8 mouse cellular contexts compared by ENCODE assay signal in the genomic region with DNA sequence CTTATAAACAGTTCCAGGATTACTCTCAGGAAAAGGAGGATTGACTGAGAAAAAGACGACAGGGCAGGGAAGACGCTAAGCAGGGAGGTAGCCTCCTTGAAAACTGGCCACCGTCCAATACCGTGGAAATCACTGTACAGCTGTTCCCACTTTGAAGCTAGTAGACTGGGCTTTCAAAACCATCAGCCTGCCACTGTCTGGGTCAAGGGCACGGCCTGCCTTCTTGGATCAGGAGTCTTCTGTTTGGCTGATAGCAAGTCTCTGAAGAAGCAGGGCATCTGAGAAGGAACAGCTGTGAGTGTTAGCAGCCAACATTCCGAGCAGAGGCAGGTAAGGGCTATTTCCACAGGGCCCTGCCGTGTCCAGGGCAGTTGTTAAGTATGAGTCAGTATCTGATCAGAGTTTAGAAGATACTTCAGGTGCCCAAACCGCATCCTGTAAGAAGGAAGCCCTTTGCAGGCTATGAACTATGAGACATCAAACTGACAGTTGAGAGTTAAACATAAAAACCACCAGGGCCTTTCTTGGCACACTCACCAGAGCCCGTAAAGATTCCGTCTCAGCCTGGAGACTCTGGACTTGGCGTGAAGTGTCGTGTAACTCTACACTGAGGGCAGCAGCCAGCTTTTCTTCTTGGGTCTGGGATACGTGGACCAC. TPM values are rescaled to one million over a fixed set of nuclear protein-coding genes. Genes with fewer than 3 reads are reported as not detected.
DNase-seq lines count a peak whose midpoint lies in the region; ATAC-seq and TF ChIP-seq lines count a peak whose summit lies in the region.
"Had no signal": no experiment of that assay in that cellular context is flagged by ENCODE, and none has a peak within 500 bp of the region (broad histone marks: within the 10 kb centered on the region; RNA-seq: fewer than 3 reads in every experiment).

No protein-coding gene starts in this region.

- 10% methylated on average over 13 of the region's 13 CpGs for WGBS in lung, embryonic 15.5 days
- WGBS in lung, adult 2 months = 23% methylated on average over 13 of the region's 13 CpGs

- H3K4me2 ChIP-seq in lung, embryonic 15.5 days = no peak overlapping the region

- ATAC-seq in lung, embryonic 15.5 days (ENCODE audit: borderline replicate concordance, extremely low read depth, low FRiP score, low TSS enrichment) = peak; percentile 48; the same call in 1 of the 2 replicates

- intact Hi-C loops in gastrocnemius, postnatal 36 days (cut with DNase I) = loop anchor here (5.0 kb wide), 1 partner anchor 35 kb away; no protein-coding TSS in a partner anchor

- peaks cover 19% of the 10 kb centered on the region for H3K4me1 ChIP-seq in lung, embryonic 15.5 days
- peaks cover 6% of the 10 kb centered on the region for H3K4me1 ChIP-seq in lung, adult 2 months (ENCODE audit: control insufficient read depth, insufficient read depth, low read length)

- TF ChIP-seq CTCF in lung, adult 2 months (IDR thresholded peaks at IDR 0.05; ENCODE audit: insufficient read depth, low read length) = no peak

- H3K9me3 ChIP-seq in lung, embryonic 15.5 days = no peaks in the 10 kb centered on the region

- H3K36me3 ChIP-seq in lung, embryonic 15.5 days = no peaks in the 10 kb centered on the region

- DNase-seq in lung, adult 2 months = no peak
- peak; percentile 36 to 47 for DNase-seq in adrenal gland, postnatal 36 days
- DNase-seq in gastrocnemius, postnatal 36 days = peak; percentile 26 to 52
- peak; percentile 18 for DNase-seq in ovary, postnatal 14 days (ENCODE audit: low spot score)
- DNase-seq in frontal cortex, postnatal 10 days (ENCODE audit: low spot score in 2 of 2) = no peak
- no peak for DNase-seq in cerebellum, postnatal 14 days

- H3K27ac ChIP-seq in lung, embryonic 15.5 days = peak overlapping the region; percentile 68
- H3K27ac ChIP-seq: macrophage had no signal

- no peaks in the 10 kb centered on the region for H3K27me3 ChIP-seq in lung, embryonic 15.5 days

- H3K9ac ChIP-seq in lung, embryonic 15.5 days = no peak overlapping the region

- H3K4me3 ChIP-seq in lung, embryonic 15.5 days = no peak overlapping the region
- H3K4me3 ChIP-seq in lung, adult 2 months (replicated peaks; ENCODE audit: extremely low read depth, low read depth, low read length) = no peak overlapping the region

- no peak for TF ChIP-seq POLR2A in lung, adult 2 months (IDR thresholded peaks at IDR 0.05; ENCODE audit: borderline replicate concordance, extremely low read depth, low read depth, low read length)

RNA-seq across cellular contexts. Expression of gene Bfsp2, which starts 48.0 kb away (rescaled TPM):
- polyA plus RNA-seq in lung, embryonic 15.5 days (2015; fragmentation: Nextera tagmentation; extraction: Ambion mirVana) = 0.64 TPM in 1 of 2 replicates, not detected in the other
- 0.23 and 0.33 TPM in 2 replicates for polyA plus RNA-seq in lung, adult 2 months (2012; rRNA removed)
- not detected for total RNA-seq in adrenal gland, postnatal 36 days (2021)
- total RNA-seq in gastrocnemius, postnatal 36 days (2021) = under 1 TPM; 0.35 to 0.71 TPM
- polyA plus RNA-seq: macrophage had no signal

Comparison
In these comparisons a context has a peak if more than half of its experiments do, and no peak if none do; other contexts are left out.
1. DNase-seq: peak in adrenal gland, postnatal 36 days (2 of 2), gastrocnemius, postnatal 36 days (2 of 2) and ovary, postnatal 14 days (single experiment); none in lung, adult 2 months (single experiment), frontal cortex, postnatal 10 days (0 of 2) and cerebellum, postnatal 14 days (0 of 2).